Mouse (Mus musculus): ENCODE measurements around the gene Olfr458. TPM values are rescaled to one million over a fixed set of nuclear protein-coding genes. Genes with fewer than 3 reads are reported as not detected.

The Olfr458 gene
- not detected for polyA plus RNA-seq (2014; fragmentation: Illumina TruSeq; extraction: RNeasy Lipid Tissue Mini Kit (QIAGEN cat#74804); ENCODE audit: low read depth, low replicate concordance)

GRCm38 (mm10) chr6:42465096-42465495 lies at the start of gene Olfr458:
Gene Olfr458 (minus strand): TSS chr6:42465196.

GRCm38 (mm10) chr6:42487114-42487513 lies 22.1 kb upstream of the Olfr458 start, which contains the start of gene Olfr456:
Gene Olfr456 (minus strand): TSS chr6:42487214.

GRCm38 (mm10) chr6:42476235-42476634 lies 11.2 kb upstream of the Olfr458 start, which contains the start of gene Olfr457:
Gene Olfr457 (minus strand): TSS chr6:42476335.

GRCm38 (mm10) chr6:42434446-42434845 lies 30.6 kb downstream of the Olfr458 start, which contains the start of gene Tas2r126:
Gene Tas2r126 (plus strand): TSS chr6:42434535.

Other genes starting within 250 kb of the Olfr458 start
- not detected for gene Tas2r144, start 249.9 kb downstream of the Olfr458 start, polyA plus RNA-seq (2014; fragmentation: Illumina TruSeq; extraction: RNeasy Lipid Tissue Mini Kit (QIAGEN cat#74804); ENCODE audit: low read depth, low replicate concordance)
- gene Gstk1, start 219.3 kb downstream of the Olfr458 start, polyA plus RNA-seq (2014; fragmentation: Illumina TruSeq; extraction: RNeasy Lipid Tissue Mini Kit (QIAGEN cat#74804); ENCODE audit: low read depth, low replicate concordance), result 7.8 TPM
- not detected for gene Tmem139, start 203.2 kb downstream of the Olfr458 start, polyA plus RNA-seq (2014; fragmentation: Illumina TruSeq; extraction: RNeasy Lipid Tissue Mini Kit (QIAGEN cat#74804); ENCODE audit: low read depth, low replicate concordance)
- 9.7 TPM for gene Casp2, start 200.2 kb downstream of the Olfr458 start, polyA plus RNA-seq (2014; fragmentation: Illumina TruSeq; extraction: RNeasy Lipid Tissue Mini Kit (QIAGEN cat#74804); ENCODE audit: low read depth, low replicate concordance)
- 0.77 TPM for gene Clcn1, start 178.5 kb downstream of the Olfr458 start, polyA plus RNA-seq (2014; fragmentation: Illumina TruSeq; extraction: RNeasy Lipid Tissue Mini Kit (QIAGEN cat#74804); ENCODE audit: low read depth, low replicate concordance)
- 0.50 TPM for gene Fam131b, start 140.6 kb downstream of the Olfr458 start, polyA plus RNA-seq (2014; fragmentation: Illumina TruSeq; extraction: RNeasy Lipid Tissue Mini Kit (QIAGEN cat#74804); ENCODE audit: low read depth, low replicate concordance)
- 0.85 TPM for gene Zyx, start 115.6 kb downstream of the Olfr458 start, polyA plus RNA-seq (2014; fragmentation: Illumina TruSeq; extraction: RNeasy Lipid Tissue Mini Kit (QIAGEN cat#74804); ENCODE audit: low read depth, low replicate concordance)
- not detected for gene Epha1, start 91.9 kb downstream of the Olfr458 start, polyA plus RNA-seq (2014; fragmentation: Illumina TruSeq; extraction: RNeasy Lipid Tissue Mini Kit (QIAGEN cat#74804); ENCODE audit: low read depth, low replicate concordance)
- gene Tas2r143, start 65.0 kb downstream of the Olfr458 start, polyA plus RNA-seq (2014; fragmentation: Illumina TruSeq; extraction: RNeasy Lipid Tissue Mini Kit (QIAGEN cat#74804); ENCODE audit: low read depth, low replicate concordance), result not detected
- gene Tas2r135, start 59.8 kb downstream of the Olfr458 start, polyA plus RNA-seq (2014; fragmentation: Illumina TruSeq; extraction: RNeasy Lipid Tissue Mini Kit (QIAGEN cat#74804); ENCODE audit: low read depth, low replicate concordance), result not detected
- not detected for gene Tas2r126, start 30.7 kb downstream of the Olfr458 start, polyA plus RNA-seq (2014; fragmentation: Illumina TruSeq; extraction: RNeasy Lipid Tissue Mini Kit (QIAGEN cat#74804); ENCODE audit: low read depth, low replicate concordance)
- gene Olfr457, start 11.1 kb upstream of the Olfr458 start, polyA plus RNA-seq (2014; fragmentation: Illumina TruSeq; extraction: RNeasy Lipid Tissue Mini Kit (QIAGEN cat#74804); ENCODE audit: low read depth, low replicate concordance), result not detected
- gene Olfr456, start 22.0 kb upstream of the Olfr458 start, polyA plus RNA-seq (2014; fragmentation: Illumina TruSeq; extraction: RNeasy Lipid Tissue Mini Kit (QIAGEN cat#74804); ENCODE audit: low read depth, low replicate concordance), result not detected
- not detected for gene Olfr455, start 82.4 kb upstream of the Olfr458 start, polyA plus RNA-seq (2014; fragmentation: Illumina TruSeq; extraction: RNeasy Lipid Tissue Mini Kit (QIAGEN cat#74804); ENCODE audit: low read depth, low replicate concordance)
- not detected for gene Tcaf3, start 132.5 kb upstream of the Olfr458 start, polyA plus RNA-seq (2014; fragmentation: Illumina TruSeq; extraction: RNeasy Lipid Tissue Mini Kit (QIAGEN cat#74804); ENCODE audit: low read depth, low replicate concordance)
- gene Tcaf2, start 180.1 kb upstream of the Olfr458 start, polyA plus RNA-seq (2014; fragmentation: Illumina TruSeq; extraction: RNeasy Lipid Tissue Mini Kit (QIAGEN cat#74804); ENCODE audit: low read depth, low replicate concordance), result 0.56 TPM
- gene Tcaf1, start 244.9 kb upstream of the Olfr458 start, polyA plus RNA-seq (2014; fragmentation: Illumina TruSeq; extraction: RNeasy Lipid Tissue Mini Kit (QIAGEN cat#74804); ENCODE audit: low read depth, low replicate concordance), result 2.5 TPM